Mouse (Mus musculus) olfactory bulb, adult 2 months (tissue): ENCODE measurements around the gene Pfn1.

Source experiments
- CTCF ChIP-seq: fragments of 200-500 bp; IDR thresholded peaks from 2 replicates; pipeline ENCODE4 v1.5.1; 2012; ENCODE audit warnings: low read depth, mild to moderate bottlenecking, low read length, moderate library complexity; ENCODE audit not compliant: insufficient read depth
- POLR2A ChIP-seq: fragments of 200-500 bp; IDR thresholded peaks from 2 replicates; pipeline ENCODE4 v1.6.1; 2012; ENCODE audit warnings: mild to moderate bottlenecking, low read depth, low read length, moderate library complexity; ENCODE audit not compliant: insufficient read depth

GRCm38 (mm10) chr11:70701984-70702733 is 47.7 kb upstream of the Pfn1 start:
- TF ChIP-seq POLR2A (no peak), CTCF (no peak)
